Mouse (Mus musculus): ENCODE measurements at regions not wholly inside any gene's neighbourhood (a gene's known extent, or its start where the extent isn't known, plus 50 kb on each side); places are given as distances from the start of the nearest gene placed in this dataset.

DNA sequence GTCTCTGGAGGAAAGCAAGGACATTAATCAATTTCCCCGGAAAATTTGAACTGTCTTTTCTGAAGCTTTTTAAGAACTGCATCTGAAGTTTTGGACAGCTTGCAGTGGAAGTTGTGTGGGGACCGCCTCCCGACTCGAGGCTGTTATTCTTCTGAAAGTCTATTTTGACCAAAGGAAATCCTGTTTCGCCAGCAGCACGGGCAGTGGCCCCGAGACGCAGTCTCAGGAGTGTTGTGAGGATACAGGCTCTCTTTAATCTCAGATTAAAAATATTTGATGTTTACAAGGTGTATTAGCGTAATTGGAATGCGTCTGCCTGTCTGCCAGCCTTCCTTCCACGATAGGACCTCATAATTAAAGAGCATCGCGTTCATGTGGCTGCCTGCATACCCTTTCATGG, 102.2 kb upstream of the Prdm1 start:
- in situ Hi-C loops (cut with MboI; ENCODE audit: low pct_unique_long_range_greater_than_20kb in 1 of 2, low sequenced_read_pairs in 2 of 2, unreplicated experiment in 1 of 2) = no loop called here

- in situ Hi-C loops (cut with MboI; ENCODE audit: low pct_unique_long_range_greater_than_20kb in 1 of 2, low sequenced_read_pairs in 2 of 2, unreplicated experiment in 1 of 2) = no loop called here
Measured at GRCm38 (mm10) chr10:44628387-44628786, 100.1 kb upstream of the Prdm1 start.

- in situ Hi-C loops (cut with MboI; ENCODE audit: low pct_unique_long_range_greater_than_20kb in 1 of 2, low sequenced_read_pairs in 2 of 2, unreplicated experiment in 1 of 2) = no loop called here
Measured at GRCm38 (mm10) chr10:44627431-44627830, 99.1 kb upstream of the Prdm1 start.

- in situ Hi-C loops (cut with MboI; ENCODE audit: low pct_unique_long_range_greater_than_20kb in 1 of 2, low sequenced_read_pairs in 2 of 2, unreplicated experiment in 1 of 2) = no loop called here
Measured at GRCm38 (mm10) chr10:44625521-44625920, 97.2 kb upstream of the Prdm1 start.

DNA sequence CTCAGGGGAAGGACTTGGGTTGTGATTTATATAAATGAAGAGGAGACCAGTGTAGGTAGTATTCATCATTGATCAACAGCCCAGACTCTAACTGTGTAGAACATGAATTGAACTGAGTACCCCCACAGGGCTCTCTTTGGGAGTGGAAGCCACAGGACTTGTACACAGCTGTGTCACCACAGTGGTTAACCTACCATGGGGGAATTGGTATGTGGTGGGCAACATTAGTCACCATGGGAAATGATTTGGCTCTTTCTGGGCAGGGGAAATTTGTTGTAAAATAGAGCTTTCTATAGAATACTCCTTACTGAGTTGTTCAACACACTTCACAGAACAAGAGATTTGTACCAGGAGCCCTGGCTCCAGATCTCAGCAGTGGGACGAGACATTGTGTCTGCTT, 87.3 kb upstream of the Prdm1 start:
- in situ Hi-C loops (cut with MboI; ENCODE audit: low pct_unique_long_range_greater_than_20kb in 1 of 2, low sequenced_read_pairs in 2 of 2, unreplicated experiment in 1 of 2) = no loop called here

GRCm38 (mm10) chr10:44612571-44612970, 84.3 kb upstream of the Prdm1 start:
- in situ Hi-C loops (cut with MboI; ENCODE audit: low pct_unique_long_range_greater_than_20kb in 1 of 2, low sequenced_read_pairs in 2 of 2, unreplicated experiment in 1 of 2) = no loop called here

DNA sequence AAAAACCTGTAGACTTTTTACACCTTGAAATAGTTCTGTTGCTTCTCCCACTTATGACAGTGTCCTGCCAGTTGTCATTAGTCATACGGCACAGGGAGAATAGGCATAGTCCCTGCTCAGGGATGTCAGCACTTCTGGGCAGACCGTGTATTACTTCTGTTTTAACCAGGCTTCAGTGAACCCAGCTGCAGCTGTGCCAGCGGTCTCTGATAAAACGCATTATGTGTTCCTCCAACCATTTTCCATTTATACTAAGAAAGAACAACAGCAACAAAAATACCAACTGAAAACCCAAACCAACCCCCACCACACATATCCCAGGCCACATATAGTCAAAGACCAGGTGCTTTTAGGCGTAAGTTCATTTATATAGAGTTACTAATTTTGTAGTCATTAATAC, 83.1 kb upstream of the Prdm1 start:
- in situ Hi-C loops (cut with MboI; ENCODE audit: low pct_unique_long_range_greater_than_20kb in 1 of 2, low sequenced_read_pairs in 2 of 2, unreplicated experiment in 1 of 2) = no loop called here

DNA sequence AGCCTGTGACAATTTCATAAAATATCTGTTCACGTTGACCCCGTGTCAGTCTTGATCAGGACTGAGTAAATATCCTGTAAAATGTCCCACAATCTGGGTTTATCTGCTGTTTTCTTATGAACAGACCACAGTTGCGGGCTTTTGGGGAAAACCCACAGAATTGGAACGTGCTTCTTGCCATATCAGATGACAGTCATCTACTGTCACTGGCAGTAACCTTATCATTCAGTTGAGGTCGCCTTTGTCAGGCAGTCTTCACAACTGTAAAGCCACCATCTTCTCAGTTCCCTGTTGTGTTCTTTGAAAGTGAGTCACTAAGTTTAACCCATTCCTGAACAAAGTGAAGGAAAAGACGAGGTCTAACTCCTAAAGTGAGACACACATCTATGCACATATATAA, 80.9 kb upstream of the Prdm1 start:
- in situ Hi-C loops (cut with MboI; ENCODE audit: low pct_unique_long_range_greater_than_20kb in 1 of 2, low sequenced_read_pairs in 2 of 2, unreplicated experiment in 1 of 2) = no loop called here

GRCm38 (mm10) chr10:44607334-44607851, 79.1 kb upstream of the Prdm1 start:
- in situ Hi-C loops (cut with MboI; ENCODE audit: low pct_unique_long_range_greater_than_20kb in 1 of 2, low sequenced_read_pairs in 2 of 2, unreplicated experiment in 1 of 2) = no loop called here

DNA sequence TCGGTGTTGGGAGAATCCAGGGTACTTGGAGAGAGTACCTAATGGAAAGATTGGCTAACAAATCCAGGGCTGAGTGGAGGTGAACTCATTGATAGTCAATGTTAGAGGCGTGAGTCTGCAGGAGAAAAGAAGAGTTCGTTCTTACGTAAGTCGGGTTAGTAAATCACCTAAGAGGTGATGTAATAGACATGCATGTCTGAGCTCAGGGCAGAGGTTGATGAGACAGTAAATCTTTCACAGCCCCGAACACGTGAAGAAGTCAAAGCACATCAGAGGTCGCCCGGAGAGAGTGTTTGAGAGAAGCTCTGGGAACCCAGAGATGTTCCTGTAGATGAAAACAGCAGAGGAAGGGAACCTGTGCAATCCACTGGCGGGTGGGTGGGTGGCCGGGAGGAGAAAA, 76.2 kb upstream of the Prdm1 start:
- in situ Hi-C loops (cut with MboI; ENCODE audit: low pct_unique_long_range_greater_than_20kb in 1 of 2, low sequenced_read_pairs in 2 of 2, unreplicated experiment in 1 of 2) = no loop called here

GRCm38 (mm10) chr10:44603461-44603860, 75.2 kb upstream of the Prdm1 start:
- in situ Hi-C loops (cut with MboI; ENCODE audit: low pct_unique_long_range_greater_than_20kb in 1 of 2, low sequenced_read_pairs in 2 of 2, unreplicated experiment in 1 of 2) = no loop called here

DNA sequence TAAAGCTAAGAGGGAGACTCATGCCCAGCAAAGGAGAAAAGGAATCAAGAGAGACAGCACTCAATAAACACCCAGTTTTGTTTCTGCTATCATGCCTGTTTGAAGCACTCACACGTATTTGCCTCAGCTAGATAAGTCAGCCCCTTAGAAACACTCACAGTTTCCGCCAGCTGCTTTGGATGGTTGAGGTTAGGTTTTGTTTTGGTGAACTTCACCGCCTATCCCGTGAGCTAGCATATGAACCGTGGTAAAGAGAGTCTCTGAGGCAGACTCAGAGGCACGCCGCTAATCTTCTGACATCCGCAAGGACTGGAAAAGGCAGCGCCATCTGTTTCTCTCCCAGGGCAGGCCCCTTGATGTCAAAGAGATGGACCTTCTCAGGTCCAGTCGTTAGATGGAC, 73.2 kb upstream of the Prdm1 start:
- in situ Hi-C loops (cut with MboI; ENCODE audit: low pct_unique_long_range_greater_than_20kb in 1 of 2, low sequenced_read_pairs in 2 of 2, unreplicated experiment in 1 of 2) = no loop called here

GRCm38 (mm10) chr10:44599964-44600334, 71.6 kb upstream of the Prdm1 start:
- in situ Hi-C loops (cut with MboI; ENCODE audit: low pct_unique_long_range_greater_than_20kb in 1 of 2, low sequenced_read_pairs in 2 of 2, unreplicated experiment in 1 of 2) = no loop called here

GRCm38 (mm10) chr10:44599331-44599963, 71.1 kb upstream of the Prdm1 start:
- in situ Hi-C loops (cut with MboI; ENCODE audit: low pct_unique_long_range_greater_than_20kb in 1 of 2, low sequenced_read_pairs in 2 of 2, unreplicated experiment in 1 of 2) = no loop called here

GRCm38 (mm10) chr10:44598615-44599014, 70.3 kb upstream of the Prdm1 start:
- in situ Hi-C loops (cut with MboI; ENCODE audit: low pct_unique_long_range_greater_than_20kb in 1 of 2, low sequenced_read_pairs in 2 of 2, unreplicated experiment in 1 of 2) = no loop called here

DNA sequence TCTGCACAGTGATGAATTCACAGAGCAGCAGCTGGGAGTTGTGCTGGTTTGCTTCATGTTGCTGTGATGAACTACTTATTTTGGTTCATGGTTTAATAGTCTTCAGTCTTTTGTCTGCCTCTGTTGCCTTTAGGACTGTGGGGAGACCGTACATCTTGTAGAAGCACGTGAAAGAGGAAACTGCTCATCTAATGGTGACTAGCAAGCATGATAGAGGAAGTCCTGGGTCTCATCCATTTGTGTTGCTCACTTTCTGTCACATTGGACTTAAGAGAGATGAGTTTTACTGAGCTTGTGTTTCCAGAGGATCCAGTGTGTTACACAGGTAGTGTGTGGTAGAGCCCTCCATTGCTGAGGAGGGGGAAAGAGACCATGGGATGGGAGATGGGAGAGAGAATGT, 67.6 kb upstream of the Prdm1 start:
- in situ Hi-C loops (cut with MboI; ENCODE audit: low pct_unique_long_range_greater_than_20kb in 1 of 2, low sequenced_read_pairs in 2 of 2, unreplicated experiment in 1 of 2) = no loop called here

GRCm38 (mm10) chr10:44589842-44590241, 61.5 kb upstream of the Prdm1 start:
- in situ Hi-C loops (cut with MboI; ENCODE audit: low pct_unique_long_range_greater_than_20kb in 1 of 2, low sequenced_read_pairs in 2 of 2, unreplicated experiment in 1 of 2) = no loop called here

- in situ Hi-C loops (cut with MboI; ENCODE audit: low pct_unique_long_range_greater_than_20kb in 1 of 2, low sequenced_read_pairs in 2 of 2, unreplicated experiment in 1 of 2) = no loop called here
Measured at GRCm38 (mm10) chr10:44589352-44589751, 61.1 kb upstream of the Prdm1 start.

DNA sequence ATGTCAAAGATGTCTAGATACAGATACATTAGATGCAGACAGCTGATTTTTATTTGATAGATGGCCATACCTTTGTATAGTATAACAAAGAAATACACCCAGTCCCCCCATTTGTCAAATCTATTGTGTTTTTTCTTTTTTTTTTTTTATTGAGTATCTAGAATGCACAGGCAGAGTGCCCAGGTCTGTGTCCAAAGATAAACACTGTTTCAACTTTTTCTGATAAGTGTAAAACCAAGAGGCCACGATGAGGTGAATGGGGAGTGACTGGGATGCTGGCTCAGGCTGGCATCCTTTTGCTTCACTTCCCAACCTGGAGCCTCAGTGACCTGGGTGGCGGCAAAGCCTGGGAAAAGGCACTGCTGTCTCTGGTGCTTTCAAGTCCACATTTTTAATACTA, 54.4 kb upstream of the Prdm1 start:
- in situ Hi-C loops (cut with MboI; ENCODE audit: low pct_unique_long_range_greater_than_20kb in 1 of 2, low sequenced_read_pairs in 2 of 2, unreplicated experiment in 1 of 2) = no loop called here

All from mouse embryonic stem cell (cell line).